Mouse (Mus musculus) MEL (cell line): Measurements from ENCODE around the gene Lamb1. TPM values are rescaled to one million over a fixed set of nuclear protein-coding genes. Genes with fewer than 3 reads are reported as not detected.

ENCODE experiments used
- DNase-seq: peaks from one replicate; pipeline ENCODE4 v3.0.0; 2011; ENCODE audit warnings: low read depth, low spot score
- H3K27ac ChIP-seq: 2 replicates; pipeline ENCODE4 v1.5.1; 2012; ENCODE audit warnings: low read depth, mild to moderate bottlenecking, control low read depth, low read length, moderate library complexity; ENCODE audit not compliant: control insufficient read depth
- H3K27me3 ChIP-seq, 2 experiments: fragments of 150-350 bp in 1 of 2; sonication (generic) in 1 of 2; 2 replicates each; pipeline ENCODE4 v1.6.1; 2012; ENCODE audit warnings: low read length in 2 of 2, mild to moderate bottlenecking in 2 of 2, improper control_type of control experiment in 1 of 2, moderate library complexity in 1 of 2; ENCODE audit not compliant: insufficient read depth in 2 of 2, control insufficient read depth in 1 of 2
- H3K36me3 ChIP-seq, 2 experiments: 2 replicates each; pipeline ENCODE4 v1.6.1; 2012 to 2014; ENCODE audit warnings: low read length in 2 of 2, improper control_type of control experiment in 1 of 2, inconsistent platforms in 1 of 2, mild to moderate bottlenecking in 1 of 2; ENCODE audit not compliant: insufficient read depth in 2 of 2, control insufficient read depth in 1 of 2
- H3K4me1 ChIP-seq, 2 experiments: fragments of 150-350 bp in 1 of 2; sonication (generic) in 1 of 2; 2 replicates each; pipeline ENCODE4 v1.6.1; 2012; ENCODE audit warnings: low read length in 2 of 2, improper control_type of control experiment in 1 of 2, mild to moderate bottlenecking in 1 of 2; ENCODE audit not compliant: insufficient read depth in 2 of 2, control insufficient read depth in 1 of 2
- H3K4me3 ChIP-seq, 2 experiments: fragments of 150-350 bp in 1 of 2; sonication (generic) in 1 of 2; 2 replicates each; pipeline ENCODE4 v1.5.1; 2012; ENCODE audit warnings: low read depth in 2 of 2, low read length in 2 of 2, mild to moderate bottlenecking in 2 of 2, moderate library complexity in 2 of 2, control low read depth in 1 of 2, improper control_type of control experiment in 1 of 2; ENCODE audit not compliant: control insufficient read depth in 1 of 2, insufficient read depth in 1 of 2
- H3K79me2 ChIP-seq: 2 replicates; pipeline ENCODE4 v1.6.1; 2012; ENCODE audit warnings: mild to moderate bottlenecking, low read length, moderate library complexity; ENCODE audit not compliant: control insufficient read depth, poor library complexity, insufficient read depth
- H3K9ac ChIP-seq: 2 replicates; pipeline ENCODE4 v1.6.1; 2012; ENCODE audit warnings: low read depth, mild to moderate bottlenecking, control low read depth, low read length, moderate library complexity; ENCODE audit not compliant: control insufficient read depth, poor library complexity, severe bottlenecking
- H3K9me3 ChIP-seq: fragments of 150-350 bp; sonication (generic); replicated peaks from 2 replicates; pipeline ENCODE4 v1.6.1; 2012; ENCODE audit warnings: mild to moderate bottlenecking, low read length, improper control_type of control experiment, moderate library complexity; ENCODE audit not compliant: insufficient read depth
- BHLHE40 ChIP-seq: IDR thresholded peaks from 2 replicates; pipeline ENCODE4 v1.6.1; 2012; ENCODE audit warnings: low read depth, mild to moderate bottlenecking, inconsistent platforms, low read length, improper control_type of control experiment, borderline replicate concordance
- ELF1 ChIP-seq: IDR thresholded peaks from 2 replicates; pipeline ENCODE4 v1.6.1; 2014; ENCODE audit warnings: low read depth, mild to moderate bottlenecking, inconsistent platforms, low read length, improper control_type of control experiment, moderate library complexity
- HCFC1 ChIP-seq: IDR thresholded peaks from 2 replicates; pipeline ENCODE4 v1.6.1; 2012; ENCODE audit warnings: low read depth, mild to moderate bottlenecking, inconsistent platforms, low read length, improper control_type of control experiment, moderate library complexity
- JUND ChIP-seq: IDR thresholded peaks from 2 replicates; pipeline ENCODE4 v1.6.1; 2011; ENCODE audit warnings: low read depth, mild to moderate bottlenecking, improper control_type of control experiment, low read length
- KAT2A ChIP-seq: conservative IDR thresholded peaks from 2 replicates; pipeline ENCODE4 v1.6.1; 2012; ENCODE audit warnings: low read depth, low read length, improper control_type of control experiment, inconsistent platforms
- MEF2A ChIP-seq: IDR thresholded peaks from 2 replicates; pipeline ENCODE4 v1.6.1; 2014; ENCODE audit warnings: low read depth, mild to moderate bottlenecking, inconsistent platforms, low read length, improper control_type of control experiment; ENCODE audit not compliant: poor library complexity, insufficient replicate concordance, severe bottlenecking; ENCODE audit errors: extremely low read depth
- MYB ChIP-seq: IDR thresholded peaks from 2 replicates; pipeline ENCODE4 v1.6.1; 2011; ENCODE audit warnings: mild to moderate bottlenecking, low read depth, low read length, improper control_type of control experiment
- NRF1 ChIP-seq: IDR thresholded peaks from 2 replicates; pipeline ENCODE4 v1.6.1; 2014; ENCODE audit warnings: low read depth, mild to moderate bottlenecking, inconsistent platforms, low read length, improper control_type of control experiment, moderate library complexity; ENCODE audit not compliant: poor library complexity, insufficient read depth, severe bottlenecking
- POLR2AphosphoS2 ChIP-seq: IDR thresholded peaks from 2 replicates; pipeline ENCODE4 v1.6.1; 2011; ENCODE audit warnings: low read length, improper control_type of control experiment
- POLR2AphosphoS5 ChIP-seq: IDR thresholded peaks from 2 replicates; pipeline ENCODE4 v1.6.1; 2012; ENCODE audit warnings: low read depth, borderline replicate concordance, mild to moderate bottlenecking, inconsistent platforms, low read length, moderate library complexity, mixed read lengths
- RCOR1 ChIP-seq: IDR thresholded peaks from 2 replicates; pipeline ENCODE4 v1.6.1; 2012; ENCODE audit warnings: low read depth, mild to moderate bottlenecking, inconsistent platforms, low read length, improper control_type of control experiment
- SMC3 ChIP-seq: IDR thresholded peaks from 2 replicates; pipeline ENCODE4 v1.6.1; 2011; ENCODE audit warnings: low read depth, low read length, improper control_type of control experiment
- UBTF ChIP-seq: IDR thresholded peaks from 2 replicates; pipeline ENCODE4 v1.6.1; 2012; ENCODE audit warnings: low read depth, mild to moderate bottlenecking, inconsistent platforms, low read length, improper control_type of control experiment, moderate library complexity, borderline replicate concordance; ENCODE audit not compliant: insufficient read depth
- ZC3H11A ChIP-seq: IDR thresholded peaks from 2 replicates; pipeline ENCODE4 v1.6.1; 2012; ENCODE audit warnings: low read depth, mild to moderate bottlenecking, inconsistent platforms, low read length, improper control_type of control experiment
- ZMIZ1 ChIP-seq: IDR thresholded peaks from 2 replicates; pipeline ENCODE4 v1.6.1; 2012; ENCODE audit warnings: low read depth, mild to moderate bottlenecking, inconsistent platforms, low read length, improper control_type of control experiment, moderate library complexity
- polyA plus RNA-seq, 2 experiments: library from polyadenylated mRNA; stranded (reverse) in 1 of 2; unstranded in 1 of 2; fragments of >175 nt in 1 of 2; fragments of >200 nt in 1 of 2; gene quantifications; 2 replicates each; pipeline versions ENCODE4 v1.2.1 to v1.2.4; 2012; ENCODE audit warnings: low replicate concordance in 2 of 2, low read depth in 1 of 2; ENCODE audit not compliant: insufficient read length in 2 of 2, insufficient read depth in 1 of 2, missing spikeins in 1 of 2
- total RNA-seq: library from RNA; depleted of rRNA; stranded (reverse); fragments of 300-350 nt; gene quantifications from 2 replicates; pipeline ENCODE4 v1.2.3, GENCODE M21; 2012

Lamb1 gene
- total and polyA plus RNA-seq, 3 experiments: 0.03 TPM; not detected in 2

- DNase-seq: no peak
- Histone ChIP-seq H3K9me3 (no peaks in the 10 kb centered on the region), H3K27ac (no peak overlapping the region), H3K4me1 (no peaks in the 10 kb centered on the region), H3K36me3 (no peaks in the 10 kb centered on the region), H3K79me2 (no peaks in the 10 kb centered on the region), H3K27me3 (no peaks in the 10 kb centered on the region), H3K4me3 (no peak overlapping the region), H3K9ac (no peak overlapping the region)
- TF ChIP-seq NRF1 (no peak), BHLHE40 (no peak), JUND (no peak), KAT2A (no peak), RCOR1 (no peak), POLR2AphosphoS5 (no peak), ZMIZ1 (no peak), UBTF (no peak), ELF1 (no peak)
Measured at GRCm38 (mm10) chr12:31218774-31219173, 46.3 kb upstream of the Lamb1 start.

- Histone ChIP-seq H3K9ac (no peak overlapping the region), H3K9me3 (no peaks in the 10 kb centered on the region), H3K36me3 (no peaks in the 10 kb centered on the region), H3K4me3 (no peak overlapping the region), H3K27ac (no peak overlapping the region), H3K4me1 (no peaks in the 10 kb centered on the region), H3K27me3 (no peaks in the 10 kb centered on the region), H3K79me2 (no peaks in the 10 kb centered on the region)
- TF ChIP-seq POLR2AphosphoS5: no peak
- no peak for TF ChIP-seq BHLHE40
- TF ChIP-seq MEF2A: no peak
- no peak for DNase-seq
Measured at GRCm38 (mm10) chr12:31221522-31221921, 43.5 kb upstream of the Lamb1 start.

- Histone ChIP-seq H3K36me3 (no peaks in the 10 kb centered on the region), H3K79me2 (no peaks in the 10 kb centered on the region), H3K4me3 (no peak overlapping the region), H3K9me3 (no peaks in the 10 kb centered on the region), H3K9ac (no peak overlapping the region), H3K4me1 (no peaks in the 10 kb centered on the region), H3K27me3 (no peaks in the 10 kb centered on the region), H3K27ac (no peak overlapping the region)
- TF ChIP-seq NRF1 (no peak), JUND (no peak), SMC3 (no peak), POLR2AphosphoS2 (no peak), ZC3H11A (no peak), HCFC1 (no peak), MYB (no peak)
- no peak for DNase-seq
Measured at GRCm38 (mm10) chr12:31222282-31222681, 42.8 kb upstream of the Lamb1 start.
